Mouse (Mus musculus) limb, embryonic 13.5 days (tissue): Measurements from ENCODE around the gene Cant1. TPM values are rescaled to one million over a fixed set of nuclear protein-coding genes. Genes with fewer than 3 reads are reported as not detected.

Experiments used
- ATAC-seq: fragments of 200-750 bp; cut with Nextera tagmentation; 2 replicates; pipeline ENCODE4 v1.8.0; 2017; ENCODE audit warnings: low read depth, moderate number of reproducible peaks, moderate TSS enrichment; ENCODE audit not compliant: low FRiP score
- H3K27ac ChIP-seq: fragments of 300-500 bp; sonication (generic); 2 replicates; pipeline ENCODE4 v1.5.1; 2015; ENCODE audit warnings: inconsistent platforms, mild to moderate bottlenecking, moderate library complexity
- H3K27me3 ChIP-seq: fragments of 300-500 bp; sonication (generic); 2 replicates; pipeline ENCODE4 v1.6.1; 2015; ENCODE audit warnings: mild to moderate bottlenecking, inconsistent platforms
- H3K36me3 ChIP-seq: fragments of 300-500 bp; sonication (generic); 2 replicates; pipeline ENCODE4 v1.6.1; 2015; ENCODE audit warnings: inconsistent platforms, mild to moderate bottlenecking, moderate library complexity
- H3K4me1 ChIP-seq: fragments of 300-500 bp; sonication (generic); 2 replicates; pipeline ENCODE4 v1.6.1; 2015; ENCODE audit warnings: inconsistent platforms
- H3K4me2 ChIP-seq: fragments of 300-500 bp; sonication (generic); replicated peaks from 2 replicates; pipeline ENCODE4 v1.6.1; 2015; ENCODE audit warnings: inconsistent platforms, mild to moderate bottlenecking, moderate library complexity
- H3K4me3 ChIP-seq: fragments of 300-500 bp; sonication (generic); 2 replicates; pipeline ENCODE4 v1.5.1; 2015; ENCODE audit warnings: moderate library complexity, mild to moderate bottlenecking, inconsistent platforms
- H3K9ac ChIP-seq: fragments of 300-500 bp; sonication (generic); 2 replicates; pipeline ENCODE4 v1.6.1; 2015; ENCODE audit warnings: mild to moderate bottlenecking, inconsistent platforms
- H3K9me3 ChIP-seq: fragments of 300-500 bp; sonication (generic); 2 replicates; pipeline ENCODE4 v1.6.1; 2016; ENCODE audit warnings: inconsistent platforms
- WGBS: fragments of 180-500 bp; shearing (Covaris S2); methylation state at CpG from one replicate; pipeline ENCODE4 v1.1.7; 2015; 5-methylcytosine and 5-hydroxymethylcytosine counted together
- polyA plus RNA-seq: library from polyadenylated mRNA; unstranded; fragments of >200 nt; fragmentation: Nextera tagmentation; extraction: Ambion mirVana; gene quantifications from 2 replicates; pipeline ENCODE4 v1.2.1, GENCODE M21; 2015

Cant1 gene
- polyA plus RNA-seq, 1 experiment from 2014 or later, result 32.1 TPM

DNA sequence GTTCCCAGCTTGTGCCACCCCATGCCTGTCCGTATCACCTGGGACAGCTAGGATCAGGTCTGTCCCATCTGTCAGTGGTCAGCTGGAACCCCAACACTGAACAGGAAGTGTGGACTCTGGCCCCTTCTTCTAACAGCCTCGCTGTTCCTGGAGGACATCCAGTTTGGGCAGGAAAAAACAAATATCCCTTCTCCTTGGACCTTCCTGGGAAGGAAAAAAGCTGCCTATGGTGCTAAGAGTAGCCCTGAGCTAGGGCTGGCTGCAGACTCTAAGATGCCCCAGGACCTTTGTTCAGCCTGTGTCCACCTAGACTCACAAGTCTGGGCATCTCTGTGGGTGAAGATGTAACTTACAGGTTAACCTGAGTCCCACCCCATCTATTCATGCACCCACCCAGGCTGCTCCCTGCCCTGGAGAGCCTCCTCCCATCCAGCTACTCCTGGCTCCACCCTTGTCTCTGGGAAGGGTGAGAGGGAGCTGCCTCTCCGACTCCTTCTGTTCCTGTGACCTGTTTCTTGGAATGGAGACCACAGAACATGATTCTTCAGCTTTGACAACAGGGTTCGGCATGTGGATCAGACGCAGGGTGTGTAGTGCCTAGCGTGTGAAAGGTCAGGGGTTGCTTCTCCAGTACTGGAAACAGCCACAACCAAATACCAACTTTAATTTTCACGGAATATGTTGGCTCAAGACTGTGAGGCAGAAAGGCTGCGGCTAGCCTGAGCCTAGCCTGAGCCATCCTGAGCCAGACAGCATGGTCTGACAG lies 10.2 kb upstream of the Cant1 start:
- Histone ChIP-seq H3K4me3 (peak overlapping the region; percentile 45), H3K9me3 (no peaks in the 10 kb centered on the region), H3K4me1 (peaks cover 72% of the 10 kb centered on the region), H3K36me3 (no peaks in the 10 kb centered on the region), H3K4me2 (peak overlapping the region; percentile 74), H3K9ac (peak overlapping the region; percentile 71), H3K27me3 (0 out of 2 replicates have a peak, but pooled peaks cover 3% of the 10 kb centered on the region), H3K27ac (peak overlapping the region; percentile 61; the same call in 1 of the 2 replicates)
- ATAC-seq, result no peak
- WGBS, result 50% methylated on average over 8 of the region's 8 CpGs

DNA sequence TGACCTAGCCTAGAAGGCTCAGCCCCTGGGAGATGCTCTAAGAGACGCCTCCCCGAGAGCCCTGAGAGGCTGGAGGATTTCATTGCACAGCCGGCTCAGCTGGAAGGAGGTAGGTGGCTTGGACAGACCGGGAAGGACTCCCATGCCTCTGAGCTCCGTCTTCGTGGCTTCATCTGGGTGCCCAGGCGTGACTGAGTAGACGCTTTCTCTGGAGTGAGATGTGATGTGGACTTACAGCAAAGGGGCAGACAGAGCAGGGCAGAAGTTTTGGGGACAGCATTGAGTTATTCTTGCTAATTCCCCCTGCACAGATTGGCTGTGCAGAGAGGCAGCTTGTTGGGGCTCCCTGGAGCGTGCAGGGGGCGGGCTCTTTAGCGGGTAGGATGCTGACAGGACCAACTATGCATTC lies 9.6 kb upstream of the Cant1 start:
- peak overlapping the region; percentile 45 for H3K4me3 ChIP-seq
- no peaks in the 10 kb centered on the region for H3K9me3 ChIP-seq
- 0 out of 2 replicates have a peak, but pooled peaks cover 3% of the 10 kb centered on the region for H3K27me3 ChIP-seq
- H3K4me2 ChIP-seq, result peak overlapping the region; percentile 74
- H3K36me3 ChIP-seq, result no peaks in the 10 kb centered on the region
- peak overlapping the region; percentile 61; the same call in 1 of the 2 replicates for H3K27ac ChIP-seq
- WGBS, result 7% methylated on average over 11 of the region's 11 CpGs
- H3K9ac ChIP-seq, result peak overlapping the region; percentile 71
- peaks cover 72% of the 10 kb centered on the region for H3K4me1 ChIP-seq
- no peak for ATAC-seq

DNA sequence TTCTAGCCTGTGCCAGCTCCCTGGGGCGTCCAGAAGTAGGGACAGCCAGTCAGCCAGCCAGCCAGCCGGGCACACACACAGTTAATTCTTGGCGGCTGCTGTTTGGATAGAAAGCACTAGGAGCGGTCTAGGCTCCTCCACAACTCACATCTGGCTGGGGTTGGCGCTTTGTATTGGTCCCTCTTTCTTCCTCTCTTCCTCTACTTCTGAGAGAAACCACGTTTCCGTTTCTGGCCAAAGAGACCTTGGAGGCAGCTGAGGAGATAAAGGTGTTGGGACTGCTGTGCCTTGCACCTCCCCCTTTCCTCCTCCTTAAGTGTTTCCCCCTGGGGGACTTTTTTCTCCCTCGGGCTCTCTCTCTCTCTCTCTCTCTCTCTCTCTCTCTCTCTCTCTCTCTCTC lies 9.1 kb upstream of the Cant1 start, which contains the start of gene C1qtnf1:
C1qtnf1 (plus strand) TSS at position 218 of the 400 bp plus-strand sequence.
- no peaks in the 10 kb centered on the region for H3K36me3 ChIP-seq
- peaks cover 72% of the 10 kb centered on the region for H3K4me1 ChIP-seq
- H3K27ac ChIP-seq, result peak within 1 kb of the TSS; percentile 61; the same call in 1 of the 2 replicates
- under 1% methylated on average over 8 of the region's 8 CpGs for WGBS
- H3K4me2 ChIP-seq, result peak within 1 kb of the TSS; percentile 74
- H3K27me3 ChIP-seq, result 0 out of 2 replicates have a peak, but pooled peaks cover 3% of the 10 kb centered on the region
- ATAC-seq, result peak; percentile 49; the same call in 1 of the 2 replicates
- H3K4me3 ChIP-seq, result peak within 1 kb of the TSS; percentile 45
- no peaks in the 10 kb centered on the region for H3K9me3 ChIP-seq
- H3K9ac ChIP-seq, result peak within 1 kb of the TSS; percentile 71

DNA sequence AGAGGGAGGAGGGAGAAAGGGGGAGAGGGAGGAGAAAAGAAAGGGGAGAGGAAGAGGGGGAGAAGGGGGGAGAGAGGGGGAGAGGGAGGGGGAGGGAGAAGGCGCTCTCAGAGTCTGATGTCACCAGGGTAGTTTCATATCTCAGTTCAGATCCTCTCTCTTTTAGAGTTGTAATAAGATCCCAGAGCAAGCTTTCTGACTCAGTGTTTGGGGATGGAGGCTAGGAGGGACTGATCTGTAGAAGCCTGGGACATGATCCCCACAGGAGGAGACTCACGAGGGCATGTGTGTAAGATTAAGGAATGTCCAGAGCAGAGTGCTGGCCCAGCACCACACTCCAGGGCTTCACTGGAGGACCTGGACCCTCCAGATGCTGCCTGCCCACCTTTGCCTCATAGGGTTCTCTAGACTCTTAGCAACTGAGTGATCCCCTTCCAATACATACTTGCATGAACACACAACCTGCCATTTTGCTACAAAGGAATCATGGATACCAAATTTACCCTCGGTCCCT lies 8.4 kb upstream of the Cant1 start:
- H3K36me3 ChIP-seq, result no peaks in the 10 kb centered on the region
- H3K4me3 ChIP-seq, result peak overlapping the region; percentile 45; the same call in 1 of the 2 replicates
- H3K9me3 ChIP-seq, result no peaks in the 10 kb centered on the region
- H3K27me3 ChIP-seq, result peaks cover 3% of the 10 kb centered on the region; the same call in 1 of the 2 replicates
- peak overlapping the region; percentile 61; the same call in 1 of the 2 replicates for H3K27ac ChIP-seq
- peak overlapping the region; percentile 74 for H3K4me2 ChIP-seq
- H3K9ac ChIP-seq, result no peak overlapping the region
- peaks cover 73% of the 10 kb centered on the region for H3K4me1 ChIP-seq
- 24% methylated on average over 3 of the region's 3 CpGs for WGBS
- ATAC-seq, result no peak

DNA sequence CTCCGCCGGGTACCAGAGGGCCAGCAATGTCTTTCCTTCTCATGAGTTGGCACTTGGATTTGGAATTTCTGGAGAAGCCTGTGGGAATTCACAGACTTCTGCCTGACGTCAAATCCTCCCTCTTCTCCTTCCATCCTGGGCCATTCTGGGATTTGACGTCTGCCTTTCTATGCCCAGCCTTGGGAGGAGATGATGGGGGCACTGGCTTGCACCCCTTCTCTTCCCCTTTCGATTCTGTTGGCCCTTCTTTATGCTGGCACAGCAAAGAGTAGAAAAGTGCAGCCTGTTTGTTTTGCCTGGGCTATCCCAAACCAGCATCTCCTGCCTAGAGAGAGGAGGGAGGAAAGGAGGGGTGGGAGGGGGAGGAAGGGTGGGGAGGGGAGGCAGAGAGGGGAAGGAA lies 7.9 kb upstream of the Cant1 start:
- Histone ChIP-seq H3K4me3 (no peak overlapping the region), H3K4me1 (peaks cover 67% of the 10 kb centered on the region), H3K9ac (no peak overlapping the region), H3K27ac (no peak overlapping the region), H3K36me3 (no peaks in the 10 kb centered on the region), H3K4me2 (no peak overlapping the region), H3K27me3 (peaks cover 3% of the 10 kb centered on the region; the same call in 1 of the 2 replicates), H3K9me3 (no peaks in the 10 kb centered on the region)
- ATAC-seq, result no peak
- 78% methylated on average over 5 of the region's 5 CpGs for WGBS

DNA sequence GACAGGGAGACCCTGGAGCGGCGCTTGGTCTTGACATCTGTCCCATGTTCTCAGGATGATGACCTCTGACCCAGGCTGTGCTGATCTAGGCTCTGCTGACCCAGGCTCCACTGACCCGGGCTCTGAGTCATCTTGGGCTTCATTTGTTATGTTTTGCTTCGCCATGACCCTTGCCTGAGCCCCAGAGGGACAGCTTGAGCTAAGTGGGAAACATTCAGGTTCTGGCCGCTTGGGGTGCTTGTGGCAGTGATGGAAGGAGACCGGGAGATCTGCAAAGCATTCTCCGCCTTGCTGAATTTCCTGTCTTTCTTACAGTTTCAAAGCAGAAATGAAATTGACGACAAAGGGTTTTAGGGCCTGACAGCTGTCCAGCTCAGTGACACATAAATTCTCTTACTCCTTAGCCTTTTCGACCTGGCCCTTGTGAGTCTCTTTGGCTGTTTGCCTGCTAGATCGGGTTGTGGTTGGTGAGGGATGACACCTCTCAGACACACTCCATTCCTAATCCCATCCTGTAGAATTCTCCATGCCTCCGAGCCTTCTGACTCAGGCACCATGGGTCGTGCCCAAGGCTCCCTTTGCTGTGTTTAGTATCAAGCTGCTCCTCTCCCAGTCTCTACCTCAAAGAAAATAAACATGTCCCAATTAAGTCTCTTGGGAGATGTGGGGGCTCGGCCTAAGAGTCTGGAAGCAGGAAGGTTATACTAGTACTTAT lies 5.9 kb upstream of the Cant1 start:
- no peak overlapping the region for H3K4me2 ChIP-seq
- peaks cover 50% of the 10 kb centered on the region for H3K4me1 ChIP-seq
- no peak overlapping the region for H3K4me3 ChIP-seq
- WGBS, result 58% methylated on average over 13 of the region's 13 CpGs
- ATAC-seq, result no peak
- H3K27me3 ChIP-seq, result peaks cover 3% of the 10 kb centered on the region; the same call in 1 of the 2 replicates
- H3K9me3 ChIP-seq, result no peaks in the 10 kb centered on the region
- 0 out of 2 replicates have a peak overlapping the region, but pooled peaks have one; percentile 73 for H3K27ac ChIP-seq
- H3K9ac ChIP-seq, result no peak overlapping the region
- H3K36me3 ChIP-seq, result no peaks in the 10 kb centered on the region

DNA sequence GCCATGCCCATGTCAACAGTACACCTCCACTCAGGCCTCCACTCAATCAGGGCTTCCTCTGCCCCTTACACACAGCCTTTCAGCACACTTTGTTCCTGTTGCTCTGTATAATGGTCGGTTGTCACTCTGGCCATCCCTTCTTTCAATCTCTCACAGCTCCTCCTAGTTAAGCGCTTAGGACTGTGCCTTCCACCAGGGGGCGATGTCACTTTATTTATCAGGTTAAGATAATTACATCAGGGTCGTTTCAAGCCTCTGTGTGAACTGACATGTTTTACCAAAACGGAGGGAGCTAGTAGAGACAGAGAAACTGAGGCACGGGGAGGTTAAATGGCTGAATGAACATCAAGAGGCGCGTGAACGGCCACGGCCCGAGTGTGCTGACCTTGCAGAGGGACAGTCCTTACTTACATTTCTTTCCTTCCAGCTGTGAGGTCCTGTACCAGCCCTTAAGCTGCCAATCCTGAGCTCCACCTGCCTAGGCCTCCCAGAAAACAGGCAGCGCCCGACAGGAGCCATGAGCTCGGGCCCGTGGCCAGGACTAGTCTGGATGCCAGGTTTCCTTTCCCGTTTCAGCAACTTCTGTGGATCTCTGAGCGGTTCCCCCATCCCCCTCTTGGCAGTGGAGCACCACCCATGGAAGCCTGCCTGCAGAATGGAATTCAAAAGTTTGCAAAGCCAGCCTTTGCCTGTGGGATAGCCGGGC lies 4.5 kb upstream of the Cant1 start:
- peaks cover 42% of the 10 kb centered on the region for H3K4me1 ChIP-seq
- WGBS, result 8% methylated on average over 18 of the region's 18 CpGs
- peak overlapping the region; percentile 54 for H3K4me2 ChIP-seq
- peaks cover 3% of the 10 kb centered on the region; the same call in 1 of the 2 replicates for H3K27me3 ChIP-seq
- peak overlapping the region; percentile 10; the same call in 1 of the 2 replicates for H3K4me3 ChIP-seq
- no peaks in the 10 kb centered on the region for H3K36me3 ChIP-seq
- peak overlapping the region; percentile 73 for H3K27ac ChIP-seq
- peak overlapping the region; percentile 62 for H3K9ac ChIP-seq
- peak; percentile 16; the same call in 1 of the 2 replicates for ATAC-seq
- no peaks in the 10 kb centered on the region for H3K9me3 ChIP-seq

DNA sequence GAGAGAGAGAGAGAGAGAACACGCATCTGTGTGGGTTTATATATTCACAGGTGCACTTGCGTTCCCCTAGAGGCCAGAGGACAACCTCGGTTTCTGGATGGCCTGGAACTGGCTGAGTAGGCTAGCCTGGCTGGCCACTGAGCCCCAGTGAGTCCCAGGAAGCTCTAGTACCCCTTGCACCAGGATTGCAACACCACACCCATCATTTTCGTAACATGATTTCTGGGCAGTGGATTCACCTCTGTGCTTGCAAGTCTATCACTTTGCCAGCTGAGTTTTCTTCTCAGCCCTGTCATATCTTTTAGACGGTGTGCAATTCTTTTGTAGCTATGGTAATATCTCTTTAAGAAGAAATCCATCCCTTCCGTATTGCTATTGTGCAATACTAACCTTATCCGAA lies 1.4 kb upstream of the Cant1 start:
- H3K36me3 ChIP-seq, result peaks cover 9% of the 10 kb centered on the region
- peaks cover 49% of the 10 kb centered on the region for H3K4me1 ChIP-seq
- no peak overlapping the region for H3K27ac ChIP-seq
- H3K4me3 ChIP-seq, result no peak overlapping the region
- no peak overlapping the region for H3K9ac ChIP-seq
- WGBS, result 71% methylated on average over 7 of the region's 7 CpGs
- no peaks in the 10 kb centered on the region; the same call in 1 of the 2 replicates for H3K27me3 ChIP-seq
- no peak overlapping the region for H3K4me2 ChIP-seq
- ATAC-seq, result no peak
- no peaks in the 10 kb centered on the region for H3K9me3 ChIP-seq

DNA sequence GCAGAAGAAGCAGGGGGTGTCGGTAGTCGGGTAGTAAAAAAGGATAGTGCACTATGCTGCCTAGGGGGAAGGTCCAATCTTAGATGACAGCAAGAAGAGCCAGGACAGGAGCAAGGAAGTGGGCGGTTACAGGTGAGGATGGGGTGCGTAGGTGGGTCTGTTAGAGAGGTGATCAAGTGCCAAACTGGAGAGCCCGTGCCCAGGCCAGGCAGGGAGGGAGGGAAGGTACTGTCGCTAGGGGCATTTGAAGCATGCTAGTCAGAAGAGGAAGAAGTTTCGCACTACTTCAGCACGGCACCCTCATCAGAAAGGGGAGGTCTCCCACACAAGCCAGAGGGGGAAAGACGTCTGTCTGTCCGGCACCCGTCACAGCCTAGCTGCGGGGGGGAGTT lies 448 bp downstream of the Cant1 start:
- Histone ChIP-seq H3K27ac (peak overlapping the region; percentile 62), H3K27me3 (no peaks in the 10 kb centered on the region; the same call in 1 of the 2 replicates), H3K4me2 (peak overlapping the region; percentile 82), H3K9me3 (no peaks in the 10 kb centered on the region), H3K9ac (peak overlapping the region; percentile 98), H3K4me3 (peak overlapping the region; percentile 95), H3K36me3 (peaks cover 28% of the 10 kb centered on the region), H3K4me1 (peaks cover 32% of the 10 kb centered on the region)
- WGBS, result 4% methylated on average over 12 of the region's 12 CpGs
- peak; percentile 6 for ATAC-seq

DNA sequence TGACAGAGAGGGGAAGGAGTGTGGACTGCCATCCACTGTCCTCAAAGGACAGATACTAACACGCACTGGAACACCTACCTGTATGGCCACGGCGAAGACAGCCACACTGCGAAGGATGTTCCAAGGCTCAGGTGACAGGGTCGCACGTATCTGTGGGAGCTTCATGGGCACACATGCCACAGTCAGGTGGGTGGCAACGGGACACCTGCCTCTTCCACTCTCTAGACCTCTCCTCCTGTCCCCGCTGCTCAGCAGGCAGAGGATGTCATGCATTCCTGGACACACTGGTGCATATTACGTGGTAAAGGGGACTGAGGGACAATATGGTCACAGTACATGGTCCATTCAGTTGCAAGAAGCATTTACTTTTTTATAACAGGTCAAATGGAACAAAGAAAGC lies 1.4 kb downstream of the Cant1 start:
- Histone ChIP-seq H3K27me3 (no peaks in the 10 kb centered on the region; the same call in 1 of the 2 replicates), H3K9me3 (no peaks in the 10 kb centered on the region), H3K4me1 (peaks cover 26% of the 10 kb centered on the region), H3K27ac (no peak overlapping the region), H3K4me2 (peak overlapping the region; percentile 82), H3K9ac (peak overlapping the region; percentile 98), H3K36me3 (peaks cover 34% of the 10 kb centered on the region), H3K4me3 (peak overlapping the region; percentile 95)
- ATAC-seq, result no peak
- WGBS, result 92% methylated on average over 9 of the region's 9 CpGs

DNA sequence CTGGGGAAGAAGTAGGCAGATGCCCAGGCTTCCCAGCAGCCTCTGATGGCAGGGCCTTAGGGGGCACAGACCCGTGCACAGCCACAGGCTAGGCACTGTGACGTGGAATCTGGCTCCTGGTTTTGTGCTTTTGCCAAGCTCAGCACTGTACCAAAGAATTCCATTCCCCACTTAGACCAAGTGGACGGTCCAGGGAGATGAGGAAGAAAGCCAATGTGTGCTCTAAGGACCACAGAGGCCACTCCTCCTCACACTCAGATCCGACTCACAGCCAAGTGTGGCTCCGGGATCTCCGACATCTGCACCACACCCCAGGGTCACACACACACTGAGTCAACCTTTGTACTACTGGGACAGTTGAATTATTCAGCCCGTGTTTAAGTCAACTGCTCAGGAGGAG lies 2.8 kb downstream of the Cant1 start:
- Histone ChIP-seq H3K36me3 (peaks cover 47% of the 10 kb centered on the region), H3K9me3 (no peaks in the 10 kb centered on the region), H3K27me3 (no peaks in the 10 kb centered on the region), H3K9ac (no peak overlapping the region), H3K4me3 (no peak overlapping the region), H3K4me2 (no peak overlapping the region), H3K4me1 (peaks cover 26% of the 10 kb centered on the region), H3K27ac (no peak overlapping the region)
- 87% methylated on average over 7 of the region's 7 CpGs for WGBS
- ATAC-seq, result no peak
